Mouse (Mus musculus): ENCODE results near the gene Prlr.

GRCm38 (mm10) chr15:10296570-10296969 is 119.5 kb downstream of the Prlr start:
- TF ChIP-seq CTCF (conservative IDR thresholded peaks at IDR 0.05; ENCODE audit: low read length) (no peak), NANOG (IDR thresholded peaks at IDR 0.05; ENCODE audit: borderline replicate concordance, low read length) (no peak)
